Mouse (Mus musculus) MEL (cell line): ENCODE results near the gene Gm49416. TPM values are rescaled to one million over a fixed set of nuclear protein-coding genes. Genes with fewer than 3 reads are reported as not detected.
"Not testable (repeated sequence)": the region's sequence is repeated elsewhere in the genome, so short reads cannot be mapped to it uniquely, and the experiment has no call there.

Experiments used
- DNase-seq: peaks from one replicate; pipeline ENCODE4 v3.0.0; 2011; ENCODE audit warnings: low read depth, low spot score
- H3K27ac ChIP-seq: 2 replicates; pipeline ENCODE4 v1.5.1; 2012; ENCODE audit warnings: low read depth, mild to moderate bottlenecking, control low read depth, low read length, moderate library complexity; ENCODE audit not compliant: control insufficient read depth
- H3K27me3 ChIP-seq, 2 experiments: fragments of 150-350 bp in 1 of 2; sonication (generic) in 1 of 2; 2 replicates each; pipeline ENCODE4 v1.6.1; 2012; ENCODE audit warnings: low read length in 2 of 2, mild to moderate bottlenecking in 2 of 2, improper control_type of control experiment in 1 of 2, moderate library complexity in 1 of 2; ENCODE audit not compliant: insufficient read depth in 2 of 2, control insufficient read depth in 1 of 2
- H3K36me3 ChIP-seq, 2 experiments: 2 replicates each; pipeline ENCODE4 v1.6.1; 2012 to 2014; ENCODE audit warnings: low read length in 2 of 2, improper control_type of control experiment in 1 of 2, inconsistent platforms in 1 of 2, mild to moderate bottlenecking in 1 of 2; ENCODE audit not compliant: insufficient read depth in 2 of 2, control insufficient read depth in 1 of 2
- H3K4me1 ChIP-seq, 2 experiments: fragments of 150-350 bp in 1 of 2; sonication (generic) in 1 of 2; 2 replicates each; pipeline ENCODE4 v1.6.1; 2012; ENCODE audit warnings: low read length in 2 of 2, improper control_type of control experiment in 1 of 2, mild to moderate bottlenecking in 1 of 2; ENCODE audit not compliant: insufficient read depth in 2 of 2, control insufficient read depth in 1 of 2
- H3K4me3 ChIP-seq, 2 experiments: fragments of 150-350 bp in 1 of 2; sonication (generic) in 1 of 2; 2 replicates each; pipeline ENCODE4 v1.5.1; 2012; ENCODE audit warnings: low read depth in 2 of 2, low read length in 2 of 2, mild to moderate bottlenecking in 2 of 2, moderate library complexity in 2 of 2, control low read depth in 1 of 2, improper control_type of control experiment in 1 of 2; ENCODE audit not compliant: control insufficient read depth in 1 of 2, insufficient read depth in 1 of 2
- H3K79me2 ChIP-seq: 2 replicates; pipeline ENCODE4 v1.6.1; 2012; ENCODE audit warnings: mild to moderate bottlenecking, low read length, moderate library complexity; ENCODE audit not compliant: control insufficient read depth, poor library complexity, insufficient read depth
- H3K9ac ChIP-seq: 2 replicates; pipeline ENCODE4 v1.6.1; 2012; ENCODE audit warnings: low read depth, mild to moderate bottlenecking, control low read depth, low read length, moderate library complexity; ENCODE audit not compliant: control insufficient read depth, poor library complexity, severe bottlenecking
- H3K9me3 ChIP-seq: fragments of 150-350 bp; sonication (generic); replicated peaks from 2 replicates; pipeline ENCODE4 v1.6.1; 2012; ENCODE audit warnings: mild to moderate bottlenecking, low read length, improper control_type of control experiment, moderate library complexity; ENCODE audit not compliant: insufficient read depth
- CTCF ChIP-seq, 3 experiments: IDR thresholded peaks in 2 of 3; conservative IDR thresholded peaks in 1 of 3; 2 replicates each; pipeline ENCODE4 v1.5.1; 2011 to 2012; ENCODE audit warnings: low read length in 3 of 3, low read depth in 2 of 3, mild to moderate bottlenecking in 2 of 3, improper control_type of control experiment in 1 of 3, inconsistent platforms in 1 of 3, mixed read lengths in 1 of 3, moderate library complexity in 1 of 3; ENCODE audit not compliant: control insufficient read depth in 1 of 3, insufficient read depth in 1 of 3, poor library complexity in 1 of 3, severe bottlenecking in 1 of 3
- EP300 ChIP-seq, 2 experiments: IDR thresholded peaks; 2 replicates each; pipeline ENCODE4 v1.6.1; 2011; ENCODE audit warnings: improper control_type of control experiment in 2 of 2, low read length in 2 of 2, low read depth in 1 of 2, mild to moderate bottlenecking in 1 of 2
- GABPA ChIP-seq: IDR thresholded peaks from 2 replicates; pipeline ENCODE4 v1.6.1; 2012; ENCODE audit warnings: low read depth, mild to moderate bottlenecking, inconsistent platforms, low read length, improper control_type of control experiment, moderate library complexity
- MEF2A ChIP-seq: IDR thresholded peaks from 2 replicates; pipeline ENCODE4 v1.6.1; 2014; ENCODE audit warnings: low read depth, mild to moderate bottlenecking, inconsistent platforms, low read length, improper control_type of control experiment; ENCODE audit not compliant: poor library complexity, insufficient replicate concordance, severe bottlenecking; ENCODE audit errors: extremely low read depth
- POLR2AphosphoS2 ChIP-seq: IDR thresholded peaks from 2 replicates; pipeline ENCODE4 v1.6.1; 2011; ENCODE audit warnings: low read length, improper control_type of control experiment
- POLR2AphosphoS5 ChIP-seq: IDR thresholded peaks from 2 replicates; pipeline ENCODE4 v1.6.1; 2012; ENCODE audit warnings: low read depth, borderline replicate concordance, mild to moderate bottlenecking, inconsistent platforms, low read length, moderate library complexity, mixed read lengths
- RCOR1 ChIP-seq: IDR thresholded peaks from 2 replicates; pipeline ENCODE4 v1.6.1; 2012; ENCODE audit warnings: low read depth, mild to moderate bottlenecking, inconsistent platforms, low read length, improper control_type of control experiment
- TAL1 ChIP-seq: IDR thresholded peaks from 2 replicates; pipeline ENCODE4 v1.6.1; 2012; ENCODE audit warnings: mild to moderate bottlenecking, inconsistent platforms, low read length, moderate library complexity, mixed read lengths
- UBTF ChIP-seq: IDR thresholded peaks from 2 replicates; pipeline ENCODE4 v1.6.1; 2012; ENCODE audit warnings: low read depth, mild to moderate bottlenecking, inconsistent platforms, low read length, improper control_type of control experiment, moderate library complexity, borderline replicate concordance; ENCODE audit not compliant: insufficient read depth
- USF2 ChIP-seq, 2 experiments: IDR thresholded peaks; 2 replicates each; pipeline ENCODE4 v1.6.1; 2011 to 2012; ENCODE audit warnings: improper control_type of control experiment in 2 of 2, low read length in 2 of 2, borderline replicate concordance in 1 of 2, inconsistent platforms in 1 of 2, low read depth in 1 of 2, mild to moderate bottlenecking in 1 of 2; ENCODE audit not compliant: insufficient read depth in 1 of 2
- ZC3H11A ChIP-seq: IDR thresholded peaks from 2 replicates; pipeline ENCODE4 v1.6.1; 2012; ENCODE audit warnings: low read depth, mild to moderate bottlenecking, inconsistent platforms, low read length, improper control_type of control experiment
- ZNF384 ChIP-seq: IDR thresholded peaks from 2 replicates; pipeline ENCODE4 v1.6.1; 2012; ENCODE audit warnings: low read depth, mild to moderate bottlenecking, inconsistent platforms, low read length, improper control_type of control experiment
- polyA plus RNA-seq, 2 experiments: library from polyadenylated mRNA; stranded (reverse) in 1 of 2; unstranded in 1 of 2; fragments of >175 nt in 1 of 2; fragments of >200 nt in 1 of 2; gene quantifications; 2 replicates each; pipeline versions ENCODE4 v1.2.1 to v1.2.4; 2012; ENCODE audit warnings: low replicate concordance in 2 of 2, low read depth in 1 of 2; ENCODE audit not compliant: insufficient read length in 2 of 2, insufficient read depth in 1 of 2, missing spikeins in 1 of 2
- total RNA-seq: library from RNA; depleted of rRNA; stranded (reverse); fragments of 300-350 nt; gene quantifications from 2 replicates; pipeline ENCODE4 v1.2.3, GENCODE M21; 2012

Gm49416 gene
- total and polyA plus RNA-seq, 3 experiments = 0.77 to 31.2 TPM; not detected in 1

DNA sequence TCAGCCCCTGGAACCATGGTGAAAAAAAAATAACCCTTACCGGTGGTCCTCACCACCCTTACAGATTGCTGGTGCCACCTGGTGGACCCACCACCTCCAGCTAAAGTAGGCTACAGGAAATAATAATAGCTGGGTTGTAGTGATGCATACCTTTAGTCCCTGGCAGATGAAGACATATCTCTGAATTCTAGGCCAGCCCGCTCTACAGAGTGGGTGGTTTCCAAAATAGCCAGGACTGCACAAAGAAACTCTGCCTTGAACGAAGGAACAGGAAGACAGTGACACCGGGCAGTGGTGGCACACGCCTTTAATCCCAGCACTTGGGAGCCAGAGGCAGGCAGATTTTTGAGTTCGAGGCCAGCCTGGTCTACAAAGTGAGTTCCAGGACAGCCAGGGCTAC, 24.5 kb upstream of the Gm49416 start:
- H3K27me3 ChIP-seq = no peaks in the 10 kb centered on the region
- no peaks in the 10 kb centered on the region for H3K36me3 ChIP-seq
- no peak for DNase-seq
- H3K9ac ChIP-seq = no peak overlapping the region
- no peaks in the 10 kb centered on the region for H3K79me2 ChIP-seq
- no peaks in the 10 kb centered on the region for H3K4me1 ChIP-seq
- TF ChIP-seq GABPA (no peak), ZC3H11A (no peak), MEF2A (no peak), USF2 (IDR thresholded peaks at IDR 0.05; ENCODE audit: borderline replicate concordance in 1 of 2, insufficient read depth in 1 of 2, low read depth in 1 of 2, low read length in 2 of 2) (no peak), TAL1 (no peak), CTCF (IDR thresholded peaks at IDR 0.05 in 2 of 3, conservative IDR thresholded peaks at IDR 0.05 in 1 of 3; ENCODE audit: control insufficient read depth in 1 of 3, insufficient read depth in 1 of 3, low read depth in 2 of 3, low read length in 3 of 3, poor library complexity in 1 of 3, severe bottlenecking in 1 of 3) (0 out of 6 replicates have a peak, but pooled peaks of 1 of the 3 experiments have one; percentile 4), EP300 (IDR thresholded peaks at IDR 0.05; ENCODE audit: low read depth in 1 of 2, low read length in 2 of 2) (no peak)
- H3K9me3 ChIP-seq = no peaks in the 10 kb centered on the region
- no peak overlapping the region for H3K27ac ChIP-seq
- no peak overlapping the region for H3K4me3 ChIP-seq

DNA sequence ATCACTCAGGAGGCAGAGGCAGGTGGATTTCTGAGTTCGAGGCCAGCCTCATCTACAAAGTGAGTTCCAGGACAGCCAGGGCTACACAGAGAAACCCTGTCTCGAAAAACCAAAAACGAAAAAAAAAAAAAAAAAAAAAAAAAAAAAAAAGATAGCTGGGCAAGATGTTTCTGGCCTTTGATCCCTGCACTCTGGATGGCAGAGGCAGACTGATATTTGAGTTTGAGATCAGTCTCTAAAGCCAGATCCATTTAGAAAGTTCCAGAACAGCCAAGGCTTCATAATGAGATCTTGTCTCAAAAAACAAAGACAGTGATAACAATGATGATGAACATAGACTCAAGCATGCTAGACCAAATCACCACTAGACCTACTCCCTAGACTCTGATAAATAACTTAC, 18.3 kb upstream of the Gm49416 start:
- H3K27ac ChIP-seq = peak overlapping the region; percentile 74; the same call in 1 of the 2 replicates
- H3K9me3 ChIP-seq, DNase-seq, H3K27me3 ChIP-seq: not testable (repeated sequence)
- H3K9ac ChIP-seq = peak overlapping the region; percentile 82
- H3K4me1 ChIP-seq = peaks cover 10 to 21% of the 10 kb centered on the region in 2 experiments; a peak in 3 of 4 replicates
- H3K36me3 ChIP-seq = peaks cover 8 to 26% of the 10 kb centered on the region in 2 experiments
- peak overlapping the region; percentile 69 to 94 for H3K4me3 ChIP-seq
- H3K79me2 ChIP-seq = peaks cover 15% of the 10 kb centered on the region
- TF ChIP-seq ZNF384 = peak; percentile 50

DNA sequence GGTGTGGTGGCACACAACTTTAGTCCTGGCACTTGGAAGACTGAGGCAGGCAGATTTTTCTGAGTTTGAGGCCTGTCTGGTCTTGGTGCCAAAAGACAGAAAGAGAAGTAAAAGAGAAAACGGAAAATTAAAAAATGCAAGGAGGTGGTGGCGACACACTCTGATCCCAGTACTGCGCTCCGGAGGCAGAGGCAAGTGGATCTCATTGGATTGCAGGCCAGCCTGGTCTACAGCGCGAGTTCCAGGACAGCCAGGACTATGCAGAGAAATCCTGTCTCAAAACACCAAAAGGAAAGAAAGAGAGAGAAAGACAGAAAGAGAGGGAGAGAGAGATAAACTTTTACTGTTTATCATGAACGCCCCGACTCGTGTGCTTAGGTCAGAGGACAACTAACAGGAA, 17.9 kb upstream of the Gm49416 start:
- TF ChIP-seq POLR2AphosphoS5 (no peak), UBTF (no peak), RCOR1 (no peak), MEF2A (no peak), POLR2AphosphoS2 (no peak)
- TF ChIP-seq, all 39 proteins: peak for 0
- peak overlapping the region; percentile 74 for H3K27ac ChIP-seq
- DNase-seq = no peak
- no peaks in the 10 kb centered on the region for H3K27me3 ChIP-seq
- peaks cover 8 to 26% of the 10 kb centered on the region in 2 experiments for H3K36me3 ChIP-seq
- peaks cover 10 to 21% of the 10 kb centered on the region in 2 experiments; a peak in 3 of 4 replicates for H3K4me1 ChIP-seq
- peak overlapping the region; percentile 82 for H3K9ac ChIP-seq
- H3K79me2 ChIP-seq = peaks cover 15% of the 10 kb centered on the region
- peak overlapping the region; percentile 69 to 94 for H3K4me3 ChIP-seq
- no peaks in the 10 kb centered on the region for H3K9me3 ChIP-seq
